Mouse (Mus musculus): ENCODE measurements at regions not wholly inside any gene's neighbourhood (a gene's known extent, or its start where the extent isn't known, plus 50 kb on each side); places are given as distances from the start of the nearest gene placed in this dataset.

DNA sequence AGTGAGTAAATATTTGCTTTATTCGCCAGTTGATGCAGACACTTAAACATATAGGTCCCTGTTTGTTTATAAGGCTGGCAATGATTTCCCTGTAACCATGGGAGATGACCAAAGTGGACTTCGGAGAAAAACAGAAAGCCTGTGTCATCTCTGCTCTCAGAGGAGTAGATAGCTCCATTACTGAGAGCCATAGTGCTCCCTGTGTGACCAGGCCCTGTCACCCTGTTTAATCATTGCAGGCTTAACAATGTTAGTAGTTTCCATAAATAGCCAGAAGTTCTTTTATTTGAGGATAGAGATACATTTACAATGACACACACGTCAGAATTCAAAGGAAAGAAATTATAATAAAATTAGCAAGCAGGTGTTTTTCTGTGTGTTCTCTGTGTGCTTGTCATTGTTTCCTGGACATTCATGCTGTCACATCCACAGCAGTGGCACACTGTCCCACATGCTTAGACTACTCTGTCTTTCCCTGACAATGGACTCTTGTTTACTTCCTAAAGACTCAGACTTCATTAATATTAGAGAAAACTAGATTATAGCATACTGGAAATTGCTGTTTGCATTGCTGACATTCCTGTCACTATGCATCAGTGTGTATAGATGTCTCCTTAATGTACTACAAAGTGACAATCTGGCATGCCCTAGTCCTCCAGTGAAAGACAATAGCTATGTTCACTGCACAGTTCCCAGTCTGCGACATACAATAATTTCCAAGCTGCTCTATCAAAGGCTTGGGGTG, 115.8 kb upstream of the Tent5a start:
- no peaks in the 10 kb centered on the region for H3K4me1 ChIP-seq (ENCODE audit: control insufficient read depth, insufficient read depth, low read length)
- TF ChIP-seq CTCF (IDR thresholded peaks at IDR 0.05; ENCODE audit: borderline replicate concordance, insufficient read depth, low read length), result no peak
- TF ChIP-seq POLR2A (IDR thresholded peaks at IDR 0.05; ENCODE audit: low read depth, low read length), result no peak

DNA sequence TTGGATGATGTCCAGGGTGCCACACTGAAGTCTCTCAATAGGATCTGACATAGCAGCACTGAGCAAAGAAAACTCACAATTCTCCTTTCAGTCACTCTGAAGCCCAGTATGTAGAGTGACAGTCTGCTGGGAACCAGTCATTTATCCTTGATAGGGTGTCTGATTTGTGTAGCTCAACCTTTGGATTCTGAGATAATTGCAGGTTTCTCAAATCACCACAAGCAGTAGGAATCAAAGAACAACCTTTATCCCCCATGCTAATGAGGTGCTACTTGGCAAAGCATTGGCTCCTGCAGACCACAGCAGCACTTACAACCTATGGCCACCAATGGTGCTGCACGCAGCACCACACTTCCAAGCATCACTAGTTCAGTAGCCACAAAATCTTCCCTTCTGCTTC, 112.5 kb upstream of the Tent5a start:
- no peak for TF ChIP-seq POLR2A (IDR thresholded peaks at IDR 0.05; ENCODE audit: low read depth, low read length)
- Histone ChIP-seq H3K27ac (ENCODE audit: insufficient read depth, low read length) (no peak overlapping the region), H3K4me3 (ENCODE audit: insufficient read depth, low read length) (no peak overlapping the region), H3K4me1 (ENCODE audit: control insufficient read depth, insufficient read depth, low read length) (no peaks in the 10 kb centered on the region)

More for the DNA sequence above, 115.8 kb upstream of the Tent5a start:
- H3K4me3 ChIP-seq (ENCODE audit: insufficient read depth, low read length), result no peak overlapping the region
- H3K27ac ChIP-seq (ENCODE audit: insufficient read depth, low read length), result no peak overlapping the region

DNA sequence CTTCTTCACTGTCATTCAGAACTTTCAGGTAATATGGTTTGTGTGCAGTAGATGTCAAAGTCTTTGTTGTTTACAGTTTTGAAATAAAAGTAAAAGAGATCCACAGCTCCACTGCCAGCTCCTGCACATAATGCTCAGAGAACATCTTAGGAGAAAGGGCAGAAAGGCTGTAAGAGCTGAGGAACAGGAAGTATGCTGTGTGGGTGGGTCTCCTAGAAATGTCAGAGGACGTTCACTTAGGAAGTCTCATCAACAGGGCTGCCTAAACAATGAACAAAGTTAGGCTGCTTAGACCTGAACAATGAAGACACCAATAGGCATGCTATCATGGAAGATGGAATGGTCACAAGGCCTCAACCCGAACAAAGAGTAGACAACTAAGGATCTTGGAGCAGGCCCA, 105.1 kb upstream of the Tent5a start:
- H3K4me1 ChIP-seq (ENCODE audit: control insufficient read depth, insufficient read depth, low read length), result no peaks in the 10 kb centered on the region
- H3K4me3 ChIP-seq (ENCODE audit: insufficient read depth, low read length), result no peak overlapping the region
- no peak for TF ChIP-seq POLR2A (IDR thresholded peaks at IDR 0.05; ENCODE audit: low read depth, low read length)
- no peak overlapping the region for H3K27ac ChIP-seq (ENCODE audit: insufficient read depth, low read length)

DNA sequence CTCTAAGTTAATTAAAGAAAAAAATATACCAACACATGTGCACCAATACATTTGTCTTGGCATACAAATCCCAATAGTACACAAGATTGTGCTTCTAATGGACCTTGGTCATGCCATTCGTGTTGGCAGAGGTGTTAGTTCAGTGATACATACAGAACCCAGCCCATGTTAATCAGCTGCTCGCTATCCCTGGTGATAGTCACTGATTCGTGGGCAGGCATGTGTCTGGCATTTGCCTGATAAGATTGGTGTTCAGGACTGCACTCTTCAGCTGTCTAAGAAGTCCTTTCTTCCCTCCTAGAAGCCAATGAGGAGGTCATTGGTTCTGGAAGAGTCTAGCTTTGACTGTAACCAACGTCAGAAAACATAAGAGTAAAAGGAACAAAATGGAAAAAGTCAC, 99.7 kb upstream of the Tent5a start:
- no peak overlapping the region for H3K4me3 ChIP-seq (ENCODE audit: insufficient read depth, low read length)
- no peaks in the 10 kb centered on the region for H3K4me1 ChIP-seq (ENCODE audit: control insufficient read depth, insufficient read depth, low read length)
- H3K27ac ChIP-seq (ENCODE audit: insufficient read depth, low read length), result no peak overlapping the region
- TF ChIP-seq POLR2A (IDR thresholded peaks at IDR 0.05; ENCODE audit: low read depth, low read length), result no peak
- no peak for TF ChIP-seq CTCF (IDR thresholded peaks at IDR 0.05; ENCODE audit: borderline replicate concordance, insufficient read depth, low read length)

DNA sequence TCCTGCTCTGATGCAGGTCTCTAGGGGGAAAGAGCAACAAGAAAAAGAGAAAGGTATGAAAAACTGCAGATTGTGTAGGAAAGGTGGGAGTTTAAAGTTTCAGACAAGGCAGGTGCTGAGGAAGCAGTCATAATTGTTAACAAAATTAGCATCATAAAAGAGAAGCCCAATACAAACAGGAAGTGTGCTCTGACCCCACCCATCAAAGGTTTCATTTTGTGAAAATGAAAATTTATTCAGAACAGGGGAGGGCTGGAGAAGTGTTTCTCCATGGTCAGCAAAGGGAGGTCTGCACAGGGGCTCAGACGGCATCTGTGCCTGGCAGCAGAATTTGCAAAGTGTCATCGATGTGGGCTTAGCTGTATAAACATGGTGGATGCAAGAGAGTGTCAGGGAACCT, 96.8 kb upstream of the Tent5a start:
- no peak overlapping the region for H3K27ac ChIP-seq (ENCODE audit: insufficient read depth, low read length)
- no peak overlapping the region for H3K4me3 ChIP-seq (ENCODE audit: insufficient read depth, low read length)
- H3K4me1 ChIP-seq (ENCODE audit: control insufficient read depth, insufficient read depth, low read length), result no peaks in the 10 kb centered on the region
- TF ChIP-seq CTCF (IDR thresholded peaks at IDR 0.05; ENCODE audit: borderline replicate concordance, insufficient read depth, low read length), result no peak
- TF ChIP-seq POLR2A (IDR thresholded peaks at IDR 0.05; ENCODE audit: low read depth, low read length), result no peak

DNA sequence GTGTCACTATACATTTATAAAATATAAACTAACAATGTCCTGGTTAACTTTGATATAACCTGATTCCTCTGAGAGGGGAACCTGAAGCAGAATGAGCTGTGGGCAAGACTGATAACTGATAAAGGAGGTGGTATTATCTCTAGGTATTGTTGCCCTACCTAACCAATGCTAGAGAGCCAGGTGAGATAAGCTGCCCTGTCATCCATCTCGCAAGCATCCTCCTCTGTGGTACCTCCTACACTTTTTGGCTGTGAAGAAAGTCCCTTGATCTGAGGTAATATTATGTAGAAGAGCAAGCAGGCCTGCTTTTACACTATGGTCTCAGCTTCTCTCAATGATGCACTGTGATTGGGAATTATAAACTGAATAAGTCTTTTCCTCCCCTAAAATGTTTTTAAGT, 87.2 kb upstream of the Tent5a start:
- TF ChIP-seq POLR2A (IDR thresholded peaks at IDR 0.05; ENCODE audit: low read depth, low read length), result no peak
- no peak for TF ChIP-seq CTCF (IDR thresholded peaks at IDR 0.05; ENCODE audit: borderline replicate concordance, insufficient read depth, low read length)
- H3K4me1 ChIP-seq (ENCODE audit: control insufficient read depth, insufficient read depth, low read length), result no peaks in the 10 kb centered on the region; the same call in 1 of the 2 replicates
- no peak overlapping the region for H3K4me3 ChIP-seq (ENCODE audit: insufficient read depth, low read length)
- H3K27ac ChIP-seq (ENCODE audit: insufficient read depth, low read length), result no peak overlapping the region

DNA sequence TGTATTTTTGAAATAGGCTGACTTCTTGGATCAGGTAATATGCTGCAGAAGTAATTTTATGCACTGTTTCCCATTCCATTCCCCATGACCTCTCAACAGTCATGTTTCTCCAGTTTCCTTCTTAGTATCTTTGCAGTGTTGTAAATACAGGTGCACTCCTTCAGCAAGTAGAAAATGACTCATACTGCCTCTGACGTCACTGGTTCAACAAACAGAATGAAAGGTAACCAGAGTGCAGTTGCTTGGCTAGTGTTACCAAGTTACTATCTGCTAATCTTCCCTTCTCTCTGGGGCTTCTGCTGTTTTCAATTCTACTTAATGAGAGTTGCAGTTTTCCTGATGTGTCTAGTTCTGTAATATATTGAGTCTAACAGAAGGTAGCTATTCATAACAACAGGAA, 86.7 kb upstream of the Tent5a start:
- Histone ChIP-seq H3K4me1 (ENCODE audit: control insufficient read depth, insufficient read depth, low read length) (no peaks in the 10 kb centered on the region; the same call in 1 of the 2 replicates), H3K4me3 (ENCODE audit: insufficient read depth, low read length) (no peak overlapping the region), H3K27ac (ENCODE audit: insufficient read depth, low read length) (no peak overlapping the region)
- TF ChIP-seq CTCF (IDR thresholded peaks at IDR 0.05; ENCODE audit: borderline replicate concordance, insufficient read depth, low read length) (no peak), POLR2A (IDR thresholded peaks at IDR 0.05; ENCODE audit: low read depth, low read length) (no peak)

DNA sequence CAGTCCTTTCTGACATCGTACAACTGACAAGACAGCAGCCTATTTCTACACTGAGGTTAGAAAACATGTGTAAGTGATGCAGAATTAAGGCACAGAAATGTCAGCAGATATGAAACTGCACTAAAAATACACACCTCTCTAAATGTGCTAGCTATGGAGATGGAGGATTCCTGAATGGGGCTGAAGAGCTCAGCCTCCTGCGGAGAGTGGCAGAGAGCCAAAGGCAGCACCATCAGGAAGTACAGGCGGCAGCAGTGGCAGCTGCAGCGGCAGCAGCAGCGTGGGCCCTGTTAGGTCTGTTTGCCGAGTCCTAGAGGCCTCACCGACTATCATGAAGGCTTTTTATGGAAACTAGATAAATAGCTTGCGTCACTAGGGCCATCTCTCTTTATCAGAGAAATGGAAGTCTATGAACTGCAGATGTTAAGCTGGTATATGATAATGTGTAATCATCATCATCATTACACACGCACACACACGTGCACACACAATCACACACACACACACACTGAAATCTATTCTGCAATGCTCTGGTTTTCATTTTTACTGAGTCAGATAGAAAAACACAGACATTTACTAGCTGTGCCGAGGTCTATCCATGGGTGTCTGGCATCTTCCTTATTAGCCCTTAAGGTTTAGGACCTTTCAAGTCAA, 83.6 kb upstream of the Tent5a start:
- no peak overlapping the region for H3K27ac ChIP-seq (ENCODE audit: insufficient read depth, low read length)
- no peaks in the 10 kb centered on the region; the same call in 1 of the 2 replicates for H3K4me1 ChIP-seq (ENCODE audit: control insufficient read depth, insufficient read depth, low read length)
- no peak overlapping the region for H3K4me3 ChIP-seq (ENCODE audit: insufficient read depth, low read length)
- TF ChIP-seq POLR2A (IDR thresholded peaks at IDR 0.05; ENCODE audit: low read depth, low read length) (no peak), CTCF (IDR thresholded peaks at IDR 0.05; ENCODE audit: borderline replicate concordance, insufficient read depth, low read length) (no peak)

DNA sequence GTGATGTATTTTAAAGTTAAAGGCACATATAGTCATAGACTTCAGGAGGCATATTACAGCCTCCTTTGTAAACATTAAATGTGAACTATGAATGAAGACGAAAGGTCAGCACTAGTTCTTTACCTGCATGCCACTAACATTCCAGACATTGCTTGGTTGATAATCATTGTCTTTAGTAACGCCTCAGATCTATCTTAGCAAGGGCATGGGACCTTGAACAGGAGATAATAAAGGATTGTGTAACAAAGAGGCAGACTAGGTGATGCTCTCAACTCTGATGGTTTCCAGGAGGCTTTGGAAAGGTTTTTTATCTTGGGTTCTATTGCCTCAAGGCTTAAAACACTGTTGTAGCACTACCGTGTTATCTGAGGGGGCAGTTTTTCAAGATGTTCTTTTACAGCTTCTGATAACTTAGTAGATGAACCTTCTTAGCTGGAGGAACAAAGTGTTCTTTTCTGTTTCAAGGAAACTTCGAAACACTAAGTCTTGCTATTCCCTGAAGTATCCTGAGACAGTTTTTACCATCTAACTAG, 82.9 kb upstream of the Tent5a start:
- TF ChIP-seq CTCF (IDR thresholded peaks at IDR 0.05; ENCODE audit: borderline replicate concordance, insufficient read depth, low read length), result no peak
- TF ChIP-seq POLR2A (IDR thresholded peaks at IDR 0.05; ENCODE audit: low read depth, low read length), result no peak
- no peak overlapping the region for H3K4me3 ChIP-seq (ENCODE audit: insufficient read depth, low read length)
- no peaks in the 10 kb centered on the region; the same call in 1 of the 2 replicates for H3K4me1 ChIP-seq (ENCODE audit: control insufficient read depth, insufficient read depth, low read length)
- no peak overlapping the region for H3K27ac ChIP-seq (ENCODE audit: insufficient read depth, low read length)

DNA sequence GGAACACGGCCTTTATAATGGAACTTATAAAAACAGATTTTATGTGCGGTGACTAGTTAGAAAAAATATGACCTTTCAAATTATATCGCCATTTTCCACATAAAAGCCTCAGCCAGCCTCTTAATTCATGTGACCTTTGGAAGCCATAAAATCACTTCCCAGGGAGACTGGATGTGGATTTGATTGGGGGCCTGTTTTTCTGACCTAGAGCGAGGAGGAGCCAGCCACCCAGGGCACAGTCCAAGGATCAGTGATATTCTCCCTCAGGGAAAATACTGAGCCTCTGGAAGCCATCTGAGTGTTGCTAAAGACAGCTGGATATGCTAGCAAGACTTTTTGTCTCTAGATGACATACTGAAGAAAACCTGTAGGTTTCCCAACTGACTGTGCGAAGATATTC, 81.3 kb upstream of the Tent5a start:
- TF ChIP-seq CTCF (IDR thresholded peaks at IDR 0.05; ENCODE audit: borderline replicate concordance, insufficient read depth, low read length) (no peak), POLR2A (IDR thresholded peaks at IDR 0.05; ENCODE audit: low read depth, low read length) (no peak)
- no peak overlapping the region for H3K27ac ChIP-seq (ENCODE audit: insufficient read depth, low read length)

More for the DNA sequence above, 81.3 kb upstream of the Tent5a start:
- Histone ChIP-seq H3K4me1 (ENCODE audit: control insufficient read depth, insufficient read depth, low read length) (no peaks in the 10 kb centered on the region; the same call in 1 of the 2 replicates), H3K4me3 (ENCODE audit: insufficient read depth, low read length) (no peak overlapping the region)

Data from embryonic fibroblast, embryonic 13.5 days (primary cell).